Mouse (Mus musculus) neural tube, embryonic 13.5 days (tissue): Measurements from ENCODE around the gene Cnn1. TPM values are rescaled to one million over a fixed set of nuclear protein-coding genes. Genes with fewer than 3 reads are reported as not detected.

Experiments used
- ATAC-seq: fragments of 200-750 bp; cut with Nextera tagmentation; 2 replicates; pipeline ENCODE4 v1.8.0; 2017; ENCODE audit warnings: low read depth, mild to moderate bottlenecking, moderate TSS enrichment, moderate library complexity
- H3K27ac ChIP-seq: fragments of 300-500 bp; sonication (generic); replicated peaks from 2 replicates; pipeline ENCODE4 v1.5.1; 2015; ENCODE audit warnings: moderate library complexity, mild to moderate bottlenecking, inconsistent platforms
- H3K27me3 ChIP-seq: fragments of 300-500 bp; sonication (generic); 2 replicates; pipeline ENCODE4 v1.6.1; 2015; ENCODE audit warnings: mild to moderate bottlenecking, inconsistent platforms
- H3K36me3 ChIP-seq: fragments of 300-500 bp; sonication (generic); 2 replicates; pipeline ENCODE4 v1.6.1; 2015; ENCODE audit warnings: mild to moderate bottlenecking, inconsistent platforms
- H3K4me1 ChIP-seq: fragments of 300-500 bp; sonication (generic); replicated peaks from 2 replicates; pipeline ENCODE4 v1.6.1; 2015; ENCODE audit warnings: inconsistent platforms
- H3K4me2 ChIP-seq: fragments of 300-500 bp; sonication (generic); 2 replicates; pipeline ENCODE4 v1.6.1; 2015; ENCODE audit warnings: inconsistent platforms, mild to moderate bottlenecking, moderate library complexity
- H3K4me3 ChIP-seq: fragments of 300-500 bp; sonication (generic); 2 replicates; pipeline ENCODE4 v1.5.1; 2015; ENCODE audit warnings: mild to moderate bottlenecking, inconsistent platforms
- H3K9ac ChIP-seq: fragments of 300-500 bp; sonication (generic); 2 replicates; pipeline ENCODE4 v1.6.1; 2015; ENCODE audit warnings: moderate library complexity, mild to moderate bottlenecking, inconsistent platforms
- H3K9me3 ChIP-seq: fragments of 300-500 bp; sonication (generic); 2 replicates; pipeline ENCODE4 v1.6.1; 2016; ENCODE audit warnings: inconsistent platforms
- WGBS: fragments of 180-500 bp; shearing (Covaris S2); methylation state at CpG from one replicate; pipeline ENCODE4 v1.1.7; 2015; 5-methylcytosine and 5-hydroxymethylcytosine counted together
- polyA plus RNA-seq: library from polyadenylated mRNA; unstranded; fragments of >200 nt; fragmentation: Nextera tagmentation; extraction: Ambion mirVana; gene quantifications from 2 replicates; pipeline ENCODE4 v1.2.1, GENCODE M21; 2015

The Cnn1 gene
- polyA plus RNA-seq, result 2.6 and 2.9 TPM in 2 replicates

DNA sequence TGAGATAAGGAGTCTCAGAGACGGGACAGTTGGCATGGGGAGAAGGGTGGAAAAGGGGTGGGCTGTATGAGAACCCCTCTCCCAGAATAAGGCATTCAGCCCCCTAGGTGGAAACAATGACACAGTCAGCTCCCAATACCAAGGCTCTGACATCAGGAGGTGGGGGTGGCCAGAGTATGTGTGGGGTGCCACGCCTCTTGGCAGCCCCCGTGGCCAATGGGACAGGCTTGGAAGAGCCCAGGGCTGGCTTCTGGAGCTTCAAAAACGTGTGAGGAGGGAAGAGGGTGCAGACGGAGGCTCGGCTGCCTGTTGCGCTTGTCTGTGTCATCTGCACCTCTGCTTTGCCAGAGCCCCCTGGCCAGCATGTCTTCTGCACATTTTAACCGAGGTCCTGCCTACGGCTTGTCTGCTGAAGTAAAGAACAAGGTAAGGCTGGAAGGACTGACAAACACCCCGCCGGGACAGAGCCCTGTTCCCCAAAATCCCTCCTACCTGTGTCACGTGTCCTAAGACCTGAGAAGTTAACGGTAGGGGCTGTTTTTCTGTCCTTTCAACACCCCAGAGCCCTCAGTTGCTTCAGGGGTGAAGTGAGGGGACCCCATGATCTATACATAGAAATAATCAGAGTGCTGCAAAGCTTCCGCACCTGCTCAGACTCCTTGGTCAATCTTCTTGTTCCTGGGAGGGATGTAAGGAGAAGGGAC is at the start of gene Cnn1:
Cnn1 (plus strand) TSS at position 224 of the 704 bp plus-strand sequence.
- H3K4me3 ChIP-seq, result no peak within 1 kb of the TSS
- WGBS, result 11% methylated on average over 14 of the region's 14 CpGs
- no peak within 1 kb of the TSS for H3K4me2 ChIP-seq
- no peak within 1 kb of the TSS for H3K27ac ChIP-seq
- no peak for ATAC-seq
- H3K36me3 ChIP-seq, result no peaks in the 10 kb centered on the region
- no peaks in the 10 kb centered on the region for H3K9me3 ChIP-seq
- H3K27me3 ChIP-seq, result peaks cover 52% of the 10 kb centered on the region
- peaks cover 6% of the 10 kb centered on the region for H3K4me1 ChIP-seq
- H3K9ac ChIP-seq, result 0 out of 2 replicates have a peak within 1 kb of the TSS, but pooled peaks have one; percentile 2

DNA sequence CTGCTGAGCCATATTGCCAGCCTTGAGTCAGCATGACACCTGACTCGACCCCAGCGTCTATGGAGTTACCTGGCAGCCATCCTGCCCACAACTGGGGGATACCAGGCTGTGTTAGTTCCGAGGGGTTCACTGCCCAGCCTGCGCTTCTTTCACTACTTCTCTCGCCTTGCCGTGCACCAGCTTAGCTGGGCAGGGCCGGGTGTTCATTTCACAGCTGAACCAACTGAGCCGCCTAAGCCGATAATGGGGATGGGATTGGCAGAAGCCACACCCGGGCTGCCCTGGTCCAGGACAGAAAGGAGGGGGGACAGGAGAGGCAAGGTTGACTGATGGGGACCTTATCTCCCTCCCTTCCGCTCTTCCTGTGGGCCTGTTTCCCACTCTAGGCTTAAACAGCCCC is 49.7 kb upstream of the Cnn1 start:
- no peak for ATAC-seq
- peak overlapping the region; percentile 98 for H3K4me3 ChIP-seq
- H3K27me3 ChIP-seq, result peaks cover 10% of the 10 kb centered on the region; the same call in 1 of the 2 replicates
- 0 out of 2 replicates have a peak, but pooled peaks cover 5% of the 10 kb centered on the region for H3K36me3 ChIP-seq
- H3K4me2 ChIP-seq, result peak overlapping the region; percentile 87
- no peaks in the 10 kb centered on the region for H3K9me3 ChIP-seq
- peak overlapping the region; percentile 95 for H3K27ac ChIP-seq
- peak overlapping the region; percentile 99 for H3K9ac ChIP-seq
- peaks cover 58% of the 10 kb centered on the region for H3K4me1 ChIP-seq
- WGBS, result 68% methylated on average over 11 of the region's 11 CpGs

DNA sequence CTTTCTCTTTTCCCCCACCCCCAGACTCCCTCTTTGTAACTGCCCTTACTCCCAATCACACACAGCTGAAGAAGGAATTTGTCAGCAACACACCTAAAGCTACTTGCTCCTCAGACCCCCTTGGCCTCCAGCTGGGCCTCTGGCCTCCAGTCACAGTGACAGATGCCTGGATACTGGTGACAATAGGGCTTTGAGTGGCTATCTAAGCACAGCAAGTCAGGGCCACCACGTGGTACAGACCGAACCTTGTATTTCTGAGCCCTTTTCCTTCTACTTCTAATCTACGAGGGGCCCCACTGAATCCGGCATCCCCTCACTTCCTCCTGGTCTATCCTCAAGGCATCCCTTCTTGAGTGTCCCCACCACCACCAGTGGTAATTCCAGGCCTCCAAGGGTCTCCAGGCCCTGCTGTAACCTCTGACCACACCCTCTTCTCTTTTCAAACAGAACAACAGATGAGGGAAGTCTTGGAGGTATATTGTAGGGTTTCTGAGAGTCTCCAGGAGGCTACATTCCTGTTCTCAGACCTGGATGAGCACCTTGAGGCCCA is 49.2 kb upstream of the Cnn1 start:
- H3K4me1 ChIP-seq, result peaks cover 58% of the 10 kb centered on the region
- ATAC-seq, result no peak

DNA sequence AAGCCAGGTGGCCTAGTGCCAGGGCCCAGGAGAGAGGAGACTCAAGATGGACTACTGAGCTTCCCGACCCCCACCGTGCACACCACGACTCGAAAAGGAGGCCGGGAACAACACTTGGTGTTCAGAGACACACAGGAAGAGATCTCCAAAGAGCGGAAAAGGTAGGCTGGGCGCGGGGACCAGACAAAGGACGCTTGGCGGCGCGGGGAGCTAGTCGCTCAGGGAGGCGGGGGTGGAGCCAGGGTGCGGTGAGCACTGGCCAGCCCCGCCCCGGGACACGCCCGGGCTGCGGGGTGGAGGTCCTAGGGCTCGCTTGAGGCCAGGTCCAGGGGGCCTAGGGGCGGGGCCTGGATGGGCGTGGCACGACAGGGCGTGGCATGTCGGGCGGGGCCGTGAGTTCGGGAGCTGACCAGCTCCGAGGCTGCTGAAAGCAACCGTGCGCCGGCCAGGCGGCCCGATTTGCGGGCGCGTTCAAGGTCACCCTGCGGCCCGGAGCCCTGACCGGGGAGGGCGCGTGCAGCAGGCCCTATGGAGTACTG is 48.6 kb upstream of the Cnn1 start:
- H3K4me1 ChIP-seq, result peaks cover 57% of the 10 kb centered on the region
- 0 out of 2 replicates have a peak, but pooled peaks cover 5% of the 10 kb centered on the region for H3K36me3 ChIP-seq
- peak overlapping the region; percentile 98 for H3K4me3 ChIP-seq
- ATAC-seq, result peak; percentile 46
- peak overlapping the region; percentile 87 for H3K4me2 ChIP-seq
- H3K9ac ChIP-seq, result peak overlapping the region; percentile 99
- H3K9me3 ChIP-seq, result no peaks in the 10 kb centered on the region
- H3K27ac ChIP-seq, result peak overlapping the region; percentile 95
- WGBS, result under 1% methylated on average over 43 of the region's 43 CpGs
- peaks cover 12% of the 10 kb centered on the region; the same call in 1 of the 2 replicates for H3K27me3 ChIP-seq

More for the DNA sequence above, 49.2 kb upstream of the Cnn1 start:
- Histone ChIP-seq H3K36me3 (0 out of 2 replicates have a peak, but pooled peaks cover 5% of the 10 kb centered on the region), H3K27ac (peak overlapping the region; percentile 95), H3K9ac (peak overlapping the region; percentile 99), H3K4me2 (peak overlapping the region; percentile 87), H3K4me3 (peak overlapping the region; percentile 98), H3K9me3 (no peaks in the 10 kb centered on the region), H3K27me3 (peaks cover 10% of the 10 kb centered on the region; the same call in 1 of the 2 replicates)
- WGBS, result 21% methylated on average over 4 of the region's 4 CpGs

DNA sequence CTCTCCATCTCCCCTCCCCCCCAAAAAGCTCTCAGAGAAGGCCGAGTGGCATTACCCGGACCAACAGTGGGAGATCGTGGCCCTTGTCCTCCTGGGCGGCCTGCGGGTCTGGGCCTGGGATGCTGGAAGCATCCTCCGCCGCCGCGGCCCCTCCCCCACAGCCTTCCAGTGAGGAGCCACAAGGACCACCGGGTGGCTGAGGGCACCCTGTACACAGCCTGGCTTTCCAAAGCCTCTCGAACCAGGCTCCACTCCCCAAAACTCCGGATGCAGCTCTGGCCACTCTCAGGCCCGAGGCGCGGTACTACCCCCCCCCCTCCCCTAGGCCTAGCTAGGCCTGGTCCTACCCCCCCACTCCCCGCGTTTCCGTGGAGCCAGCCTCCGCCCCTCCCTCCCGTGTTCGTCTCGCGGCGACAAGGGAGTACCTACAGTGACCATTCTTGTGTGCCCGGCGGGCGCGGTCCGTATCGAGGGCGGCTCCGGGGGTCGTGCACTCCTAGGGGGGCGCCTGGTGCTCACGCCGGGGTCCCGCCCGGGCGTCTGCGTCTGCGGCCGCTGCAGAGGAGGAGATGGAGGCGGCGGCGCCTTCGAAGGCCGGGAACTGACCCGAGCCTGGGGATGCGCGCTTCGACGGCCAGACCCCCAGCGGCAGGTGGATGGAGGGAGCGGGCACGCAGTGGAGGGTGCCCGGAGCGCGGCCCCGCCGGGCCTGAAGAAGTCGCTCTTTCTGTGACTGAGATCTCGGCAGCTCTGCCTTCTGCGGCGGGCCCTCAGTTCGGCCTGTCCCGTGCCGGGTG is 47.7 kb upstream of the Cnn1 start:
- Histone ChIP-seq H3K4me1 (peaks cover 56% of the 10 kb centered on the region), H3K4me2 (peak overlapping the region; percentile 87), H3K4me3 (peak overlapping the region; percentile 98), H3K36me3 (peaks cover 6% of the 10 kb centered on the region; the same call in 1 of the 2 replicates), H3K27me3 (peaks cover 18% of the 10 kb centered on the region; the same call in 1 of the 2 replicates), H3K27ac (peak overlapping the region; percentile 95), H3K9ac (peak overlapping the region; percentile 99), H3K9me3 (no peaks in the 10 kb centered on the region)
- WGBS, result 2% methylated on average over 64 of the region's 67 CpGs
- ATAC-seq, result peak; percentile 29

DNA sequence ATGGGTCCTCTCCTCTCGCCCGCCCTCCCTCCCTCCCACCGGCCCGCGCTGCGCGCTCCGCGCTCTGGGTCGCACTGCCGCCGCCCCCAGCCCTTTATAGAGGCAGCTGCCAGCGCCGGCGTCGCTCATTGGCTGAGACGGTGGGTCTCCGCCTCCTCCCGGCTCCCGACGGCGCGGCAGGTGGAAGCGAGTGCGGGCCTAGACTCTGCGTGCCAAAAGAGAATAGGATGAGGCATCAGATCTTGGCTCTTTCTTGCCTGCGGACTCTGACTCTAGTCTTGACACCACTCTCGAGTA is 47.1 kb upstream of the Cnn1 start, which contains the start of gene Elavl3:
Elavl3 (minus strand) TSS at position 66 of the 297 bp plus-strand sequence.
- Histone ChIP-seq H3K36me3 (peaks cover 11% of the 10 kb centered on the region), H3K27ac (peak within 1 kb of the TSS; percentile 95), H3K9me3 (no peaks in the 10 kb centered on the region), H3K4me3 (peak within 1 kb of the TSS; percentile 98), H3K27me3 (peaks cover 18% of the 10 kb centered on the region; the same call in 1 of the 2 replicates), H3K4me1 (peaks cover 51% of the 10 kb centered on the region), H3K4me2 (peak within 1 kb of the TSS; percentile 87), H3K9ac (peak within 1 kb of the TSS; percentile 99)
- 1% methylated on average over 25 of the region's 28 CpGs for WGBS
- ATAC-seq, result peak; percentile 76

DNA sequence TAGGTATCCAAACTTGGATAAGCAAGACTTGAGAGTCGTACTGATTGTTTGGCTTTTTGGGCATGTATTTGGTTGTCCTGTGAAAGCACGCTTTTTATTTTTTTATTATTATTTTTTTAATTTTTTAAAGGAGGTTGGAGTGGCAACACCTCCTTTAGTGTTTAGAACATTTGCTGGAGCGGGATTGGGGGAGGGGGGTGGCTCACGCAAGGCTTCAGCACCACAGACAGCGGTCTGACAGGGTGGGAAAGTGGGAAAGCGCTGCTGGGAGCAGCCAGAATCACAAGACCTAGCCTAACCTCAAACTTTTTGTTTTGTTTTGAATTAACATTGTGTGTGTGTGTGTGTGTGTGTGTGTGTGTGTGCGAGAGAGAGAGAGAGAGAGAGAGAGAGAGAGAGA is 45.4 kb upstream of the Cnn1 start:
- Histone ChIP-seq H3K27ac (no peak overlapping the region), H3K36me3 (peaks cover 27% of the 10 kb centered on the region), H3K9me3 (no peaks in the 10 kb centered on the region), H3K4me1 (peaks cover 33% of the 10 kb centered on the region), H3K9ac (no peak overlapping the region), H3K4me2 (no peak overlapping the region), H3K27me3 (peaks cover 18% of the 10 kb centered on the region; the same call in 1 of the 2 replicates), H3K4me3 (no peak overlapping the region)
- no peak for ATAC-seq
- WGBS, result 42% methylated on average over 6 of the region's 7 CpGs

DNA sequence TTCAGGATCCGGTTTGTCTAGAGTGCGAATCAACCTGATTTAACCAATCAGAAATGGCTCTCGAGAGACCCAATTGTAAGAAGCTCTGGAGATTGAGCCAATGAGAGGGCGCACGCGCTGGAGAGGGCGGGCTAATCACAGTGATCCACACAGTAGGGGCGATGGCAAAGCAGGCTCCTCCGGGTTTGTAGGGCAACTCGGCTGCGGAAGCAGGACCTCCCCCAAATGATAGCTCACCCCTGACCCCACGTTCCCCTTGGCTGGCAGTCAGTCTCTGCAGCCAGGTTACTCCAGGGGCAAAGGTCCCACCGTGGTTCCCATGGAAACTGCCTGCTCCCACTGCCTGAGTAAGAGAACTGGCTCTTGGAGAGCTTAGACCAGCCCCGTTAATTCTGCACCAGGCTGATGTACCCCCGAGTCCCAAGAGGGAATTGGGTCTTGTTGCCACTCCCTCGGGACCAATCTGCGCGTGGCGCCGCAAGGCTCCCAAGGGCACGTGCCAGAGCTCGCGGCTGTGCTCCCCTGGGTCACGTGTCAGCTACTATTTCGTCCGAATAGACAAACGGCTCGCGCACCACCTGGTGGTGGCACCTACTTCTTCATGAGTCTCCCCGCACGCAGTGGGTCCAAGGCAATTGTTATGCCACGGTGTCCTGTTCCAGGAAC is 44.5 kb upstream of the Cnn1 start:
- peak; percentile 21 for ATAC-seq

DNA sequence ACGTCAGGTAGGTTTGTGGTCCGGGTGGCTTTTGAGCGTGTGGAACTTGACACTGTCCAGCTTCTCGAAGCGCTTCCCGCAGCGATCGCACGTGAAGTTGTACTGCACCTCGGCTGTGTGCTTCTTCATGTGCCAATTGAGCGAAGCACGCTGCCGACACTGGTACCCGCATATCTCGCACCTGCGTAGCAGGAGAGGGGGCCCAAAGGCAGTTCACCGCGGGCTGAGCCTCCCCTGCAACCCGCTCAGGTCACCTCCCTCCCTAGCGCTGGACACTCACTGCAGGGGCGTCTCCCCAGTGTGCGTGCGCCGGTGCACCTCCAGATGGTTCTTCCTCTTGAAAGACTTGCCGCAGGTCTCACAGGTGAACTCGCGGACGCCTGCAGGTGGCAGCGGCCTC is 43.3 kb upstream of the Cnn1 start:
- H3K9ac ChIP-seq, result no peak overlapping the region
- peaks cover 18% of the 10 kb centered on the region; the same call in 1 of the 2 replicates for H3K27me3 ChIP-seq
- peaks cover 13% of the 10 kb centered on the region for H3K4me1 ChIP-seq
- H3K4me3 ChIP-seq, result no peak overlapping the region
- H3K36me3 ChIP-seq, result peaks cover 40% of the 10 kb centered on the region
- WGBS, result 43% methylated on average over 29 of the region's 29 CpGs
- no peak overlapping the region for H3K27ac ChIP-seq
- no peak for ATAC-seq
- H3K4me2 ChIP-seq, result no peak overlapping the region
- H3K9me3 ChIP-seq, result no peaks in the 10 kb centered on the region

More for the DNA sequence above, 44.5 kb upstream of the Cnn1 start:
- H3K4me2 ChIP-seq, result peak overlapping the region; percentile 52
- 1% methylated on average over 32 of the region's 32 CpGs for WGBS
- H3K4me3 ChIP-seq, result peak overlapping the region; percentile 21
- no peak overlapping the region for H3K9ac ChIP-seq
- peaks cover 30% of the 10 kb centered on the region for H3K36me3 ChIP-seq
- peaks cover 24% of the 10 kb centered on the region for H3K4me1 ChIP-seq
- H3K9me3 ChIP-seq, result no peaks in the 10 kb centered on the region
- peaks cover 18% of the 10 kb centered on the region; the same call in 1 of the 2 replicates for H3K27me3 ChIP-seq
- H3K27ac ChIP-seq, result no peak overlapping the region; the same call in 1 of the 2 replicates

DNA sequence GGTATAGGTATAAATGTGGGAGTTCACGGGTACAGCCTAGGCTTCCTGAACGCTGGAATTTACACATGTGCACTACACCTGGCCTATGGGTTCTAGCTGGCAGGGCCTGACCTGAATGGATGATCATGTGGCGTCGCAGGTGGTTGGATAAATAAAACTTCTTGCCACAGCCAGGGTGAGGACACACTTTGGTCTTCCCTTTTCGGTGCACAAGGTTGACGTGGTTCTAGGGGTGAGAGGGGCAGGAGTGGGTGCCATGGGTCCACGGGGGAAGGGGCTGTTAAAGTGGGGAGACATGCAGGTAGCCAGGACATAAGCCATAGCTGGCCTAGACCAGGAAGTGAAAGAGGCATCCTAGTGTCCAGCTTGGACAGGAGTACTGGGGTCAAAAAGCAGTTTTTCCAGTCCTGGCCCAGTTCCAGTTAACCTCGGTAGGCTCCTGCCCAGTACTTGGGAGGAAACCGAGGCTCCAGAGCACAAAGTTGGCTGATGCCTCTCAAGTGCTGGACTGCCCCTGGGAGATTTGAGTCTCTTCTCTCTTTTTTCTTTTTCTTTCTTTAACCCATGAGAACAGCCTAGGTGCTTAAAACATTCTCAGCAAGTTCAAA is 42.6 kb upstream of the Cnn1 start:
- H3K9me3 ChIP-seq, result no peaks in the 10 kb centered on the region
- no peak overlapping the region for H3K4me3 ChIP-seq
- no peak overlapping the region for H3K9ac ChIP-seq
- no peak overlapping the region for H3K4me2 ChIP-seq
- peaks cover 18% of the 10 kb centered on the region; the same call in 1 of the 2 replicates for H3K27me3 ChIP-seq
- H3K4me1 ChIP-seq, result peaks cover 13% of the 10 kb centered on the region
- 77% methylated on average over 9 of the region's 9 CpGs for WGBS
- peaks cover 47% of the 10 kb centered on the region for H3K36me3 ChIP-seq
- no peak for ATAC-seq
- no peak overlapping the region for H3K27ac ChIP-seq

DNA sequence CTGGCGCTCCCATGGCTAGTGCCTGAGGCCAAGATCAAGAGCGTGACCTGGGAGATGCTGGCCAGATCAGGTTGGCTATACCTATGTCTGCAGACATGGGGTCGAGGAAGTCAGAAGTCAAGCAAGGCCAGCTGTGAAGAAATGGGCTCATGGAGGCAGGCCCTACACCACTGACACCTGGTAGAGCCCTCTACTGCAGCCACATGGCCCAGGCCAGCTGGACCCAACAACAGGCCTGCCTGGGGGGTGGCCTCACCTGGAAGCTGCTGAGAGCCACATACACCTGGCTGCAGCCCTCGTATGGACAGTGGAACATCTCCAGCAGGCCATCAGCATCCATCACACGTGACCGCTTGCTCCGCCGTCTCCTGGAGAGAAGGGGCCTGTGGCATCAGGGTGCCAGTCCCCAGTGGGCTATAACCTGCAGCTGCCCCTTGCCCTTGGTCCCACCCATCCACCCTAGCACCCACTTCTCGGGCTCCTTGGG is 41.9 kb upstream of the Cnn1 start:
- no peak overlapping the region for H3K4me2 ChIP-seq
- H3K27ac ChIP-seq, result no peak overlapping the region
- no peaks in the 10 kb centered on the region for H3K9me3 ChIP-seq
- WGBS, result 91% methylated on average over 8 of the region's 9 CpGs
- peaks cover 11% of the 10 kb centered on the region for H3K4me1 ChIP-seq
- no peak overlapping the region for H3K4me3 ChIP-seq
- peaks cover 18% of the 10 kb centered on the region; the same call in 1 of the 2 replicates for H3K27me3 ChIP-seq
- H3K36me3 ChIP-seq, result peaks cover 54% of the 10 kb centered on the region
- ATAC-seq, result no peak
- H3K9ac ChIP-seq, result no peak overlapping the region
